Mouse (Mus musculus) cerebellum, postnatal 10 days (tissue): ENCODE measurements at regions not wholly inside any gene's neighbourhood (a gene's known extent, or its start where the extent isn't known, plus 50 kb on each side); places are given as distances from the start of the nearest gene placed in this dataset.
A peak's percentile ranks its signal among the peaks of the same experiment; 100 is the strongest.
"Not testable (repeated sequence)": the region's sequence is repeated elsewhere in the genome, so short reads cannot be mapped to it uniquely, and the experiment has no call there.

ENCODE experiments used
- DNase-seq, 2 experiments: peaks; one replicate each; pipeline ENCODE4 v3.0.0; 2021; ENCODE audit warnings: mixed read lengths in 2 of 2

GRCm38 (mm10) chr5:134848981-134849380 is 57.6 kb downstream of the Tmem270 start:
- DNase-seq, result peak; percentile 52 to 70

DNA sequence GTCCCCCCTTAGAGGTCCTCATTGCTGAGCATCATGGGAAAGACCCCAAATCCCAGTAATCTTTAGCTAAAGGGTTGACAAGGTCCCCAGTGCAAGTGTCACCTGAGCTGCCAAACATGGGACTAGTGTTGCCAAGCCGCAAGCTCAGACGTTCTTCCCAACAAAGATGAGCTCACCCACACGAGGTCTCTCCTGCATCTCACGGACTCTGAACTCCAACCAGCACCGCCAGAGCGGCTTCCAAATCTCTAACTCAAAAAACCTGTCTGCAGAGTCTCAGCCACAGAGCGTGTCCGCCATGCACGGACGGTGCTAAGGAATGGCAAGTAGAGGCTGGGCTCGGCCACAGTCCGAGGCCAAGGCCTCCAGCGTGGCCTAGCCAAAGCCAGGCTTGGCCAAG is 58.0 kb downstream of the Tmem270 start:
- no peak for DNase-seq

GRCm38 (mm10) chr5:134845416-134845815 is 61.1 kb downstream of the Tmem270 start:
- no peak for DNase-seq

DNA sequence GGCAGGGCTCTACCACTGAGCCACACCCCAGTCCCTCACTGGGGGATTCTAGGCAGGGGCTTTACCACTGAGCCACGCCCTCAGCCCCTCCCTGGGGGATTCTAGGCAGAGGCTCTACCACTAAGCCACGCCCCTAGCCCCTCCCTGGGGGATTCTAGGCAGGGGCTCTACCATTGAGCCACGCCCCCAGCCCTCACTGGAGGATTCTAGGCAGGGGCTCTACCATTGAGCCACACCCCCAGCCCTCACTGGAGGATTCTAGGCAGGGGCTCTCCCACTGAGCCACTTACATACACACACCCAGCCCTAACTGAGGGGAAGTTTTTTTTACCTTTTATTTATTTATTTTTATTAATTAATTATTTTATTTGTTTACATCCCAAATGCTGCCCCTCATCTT is 62.3 kb downstream of the Tmem270 start:
- not testable (repeated sequence) for DNase-seq

- DNase-seq, result no peak
These were observed 65.1 kb downstream of the Tmem270 start for GRCm38 (mm10) chr5:134841205-134841980.

DNA sequence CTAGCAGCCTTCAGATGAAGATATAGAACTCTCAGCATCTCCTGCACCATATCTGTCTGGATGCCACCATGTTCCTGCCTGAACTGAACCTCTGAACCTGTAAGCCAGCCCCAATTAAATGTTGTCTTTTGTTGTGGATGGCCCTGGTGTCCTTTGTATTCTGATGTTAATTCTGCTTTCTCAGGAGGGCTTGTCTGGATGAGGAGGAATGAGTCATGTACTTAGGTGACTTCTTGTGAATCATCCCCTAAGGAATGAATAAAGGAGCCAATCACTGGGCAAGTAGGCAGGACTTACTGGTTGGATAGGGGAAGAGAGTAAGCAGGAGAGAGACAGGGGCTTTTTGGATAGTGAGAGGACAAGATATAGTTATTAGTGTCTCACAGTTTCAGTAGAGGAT is 70.0 kb downstream of the Tmem270 start:
- DNase-seq, result no peak

GRCm38 (mm10) chr5:134832896-134833295 is 73.6 kb downstream of the Tmem270 start:
- peak; percentile 85 to 87 for DNase-seq

DNA sequence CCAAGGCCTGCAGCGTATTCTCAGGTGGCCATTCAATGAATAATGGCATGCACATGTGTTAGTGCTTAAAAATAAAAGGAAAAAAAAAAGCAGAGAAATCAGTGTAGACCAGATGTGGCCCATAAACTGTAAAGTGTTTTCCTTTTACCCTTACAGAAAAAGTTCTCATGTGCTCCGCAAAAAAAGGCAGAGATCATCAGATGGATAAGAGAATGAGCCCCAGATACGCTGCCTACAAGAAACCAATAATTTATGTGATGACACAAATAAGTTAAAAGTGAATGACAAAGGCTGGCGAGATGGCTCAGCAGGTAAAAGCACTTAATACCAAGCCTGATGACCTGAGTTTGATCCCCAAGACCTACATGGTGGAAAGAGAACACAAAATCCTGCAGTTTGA is 70.5 kb upstream of the Eln start:
- no peak for DNase-seq

DNA sequence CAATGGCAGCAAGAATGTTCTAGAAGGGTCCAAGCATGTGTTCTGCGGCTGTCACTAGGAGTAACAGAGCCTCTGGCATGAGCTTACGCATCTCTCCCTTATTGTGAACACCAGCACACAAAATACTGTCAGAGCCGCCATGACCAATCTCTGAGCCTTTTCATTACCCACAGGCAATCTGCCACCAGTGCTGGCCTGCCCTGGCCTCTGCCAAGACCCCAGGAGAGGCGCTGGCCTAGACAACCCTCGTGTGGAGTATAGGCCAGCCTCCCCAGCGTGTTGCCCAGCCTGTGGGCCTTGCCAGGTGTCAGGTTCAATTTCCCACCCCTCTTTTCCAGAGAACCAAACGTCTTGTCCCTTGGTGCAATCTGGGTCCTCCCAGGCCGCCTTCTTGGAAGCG is 62.0 kb upstream of the Eln start:
- DNase-seq, result peak; percentile 78 to 90

GRCm38 (mm10) chr5:134804291-134805049 is 57.3 kb upstream of the Eln start:
- DNase-seq, result peak; percentile 89 to 95

DNA sequence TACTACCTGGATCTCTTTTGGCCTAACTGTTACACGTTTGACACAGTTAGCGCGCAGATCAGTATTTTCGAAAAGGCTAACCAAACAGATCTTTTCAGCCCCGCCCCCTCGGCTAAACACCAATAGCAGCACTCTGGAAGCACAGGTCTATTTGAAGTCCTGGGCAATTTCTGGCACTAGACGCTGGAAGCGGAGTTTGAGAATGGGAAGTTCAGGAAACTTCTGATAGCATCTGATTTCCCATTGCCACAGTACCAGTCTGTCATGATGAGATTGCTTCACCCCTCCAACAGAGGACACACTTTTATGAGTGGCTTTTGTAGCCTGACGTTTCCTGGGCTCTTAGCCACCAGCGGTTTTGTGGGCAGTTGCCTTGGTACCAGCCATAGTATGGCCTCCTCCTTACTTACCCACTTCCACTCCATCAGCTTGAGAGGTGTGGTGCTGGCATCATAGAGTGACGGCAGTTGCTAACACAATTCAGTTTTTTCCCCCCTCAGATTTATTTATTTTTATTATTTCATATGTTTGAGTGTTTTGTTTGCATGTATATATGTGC is 55.1 kb upstream of the Eln start:
- DNase-seq, result no peak

- no peak for DNase-seq
These were observed 53.4 kb upstream of the Eln start for GRCm38 (mm10) chr5:134800481-134800880.

DNA sequence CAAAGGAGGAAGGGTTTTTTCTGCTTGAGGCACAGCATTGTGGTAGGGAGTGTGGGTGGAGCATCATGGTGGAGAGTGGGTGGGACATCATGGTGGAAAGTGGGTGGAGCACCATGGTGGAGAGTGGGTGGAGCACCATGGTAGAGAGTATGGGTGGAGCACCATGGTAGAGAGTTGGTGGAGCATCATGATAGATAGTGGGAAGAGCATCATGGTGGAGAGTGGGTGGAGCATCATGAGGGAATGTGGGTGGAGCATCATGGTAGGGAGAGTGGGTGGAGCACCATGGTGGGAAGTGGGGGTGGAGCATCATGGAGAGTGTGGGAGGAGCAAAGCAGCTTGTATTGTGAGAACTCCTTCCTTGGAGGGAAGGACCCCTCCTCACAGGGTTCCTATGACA is 52.8 kb upstream of the Eln start:
- DNase-seq, result no peak

- DNase-seq, result peak; percentile 51 to 66
These were observed 50.6 kb upstream of the Eln start for GRCm38 (mm10) chr5:134797688-134798094.
